Mouse (Mus musculus) gastrocnemius, postnatal 10 days (tissue): ENCODE measurements at regions not wholly inside any gene's neighbourhood (a gene's known extent, or its start where the extent isn't known, plus 50 kb on each side); places are given as distances from the start of the nearest gene placed in this dataset.
"Not testable (repeated sequence)": the region's sequence is repeated elsewhere in the genome, so short reads cannot be mapped to it uniquely, and the experiment has no call there.

Source experiments
- DNase-seq: peaks from one replicate; pipeline ENCODE4 v3.0.0; 2021; ENCODE audit warnings: mixed read lengths

GRCm38 (mm10) chr16:51169294-51169693, 578.3 kb upstream of the Ccdc54 start:
- DNase-seq = no peak

GRCm38 (mm10) chr16:51160768-51161167, 569.8 kb upstream of the Ccdc54 start:
- DNase-seq = no peak

- no peak for DNase-seq
Observed at GRCm38 (mm10) chr16:51138575-51138974, 547.6 kb upstream of the Ccdc54 start.

DNA sequence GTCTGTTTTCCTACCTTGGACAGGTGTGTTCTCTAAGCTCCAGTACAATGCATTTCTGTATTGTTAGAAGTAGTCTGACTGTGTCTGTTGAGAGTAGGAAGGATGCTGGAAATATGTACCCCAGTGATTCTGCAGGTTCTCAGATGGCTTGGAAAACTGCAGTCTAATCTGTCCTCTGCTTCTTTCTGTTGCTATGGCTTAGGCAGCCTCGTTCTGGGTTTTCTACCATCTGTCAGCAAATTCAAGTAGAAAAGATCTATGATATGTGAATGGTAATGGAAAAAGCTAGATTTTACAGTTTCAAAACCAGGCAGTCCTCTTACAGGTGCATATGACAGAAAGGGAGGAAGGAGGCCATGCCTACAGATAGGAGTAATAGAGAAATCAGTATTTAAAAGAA, 528.9 kb upstream of the Ccdc54 start:
- DNase-seq = no peak

DNA sequence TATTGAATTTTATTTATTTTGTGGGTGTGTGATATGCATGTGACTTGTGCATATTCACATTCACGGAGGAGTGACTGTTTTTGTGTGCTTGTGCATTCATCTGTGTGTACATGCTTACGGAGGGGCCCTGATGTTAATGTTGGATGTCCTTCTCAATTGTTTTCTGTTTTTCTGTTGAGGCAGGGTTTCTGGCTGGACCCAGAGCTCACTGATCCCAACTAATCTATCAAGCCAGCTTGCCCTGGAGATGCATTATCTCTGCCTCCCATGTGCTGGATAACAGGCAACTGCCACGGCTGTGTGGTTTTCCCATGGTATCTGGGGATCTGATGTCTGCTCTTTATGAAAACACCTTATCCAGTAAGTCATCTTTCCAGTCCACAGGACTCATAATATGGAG, 527.4 kb upstream of the Ccdc54 start:
- no peak for DNase-seq

- DNase-seq = no peak
Observed at GRCm38 (mm10) chr16:51117836-51118235, 526.9 kb upstream of the Ccdc54 start.

- DNase-seq = no peak
Observed at GRCm38 (mm10) chr16:51109864-51110263, 518.9 kb upstream of the Ccdc54 start.

DNA sequence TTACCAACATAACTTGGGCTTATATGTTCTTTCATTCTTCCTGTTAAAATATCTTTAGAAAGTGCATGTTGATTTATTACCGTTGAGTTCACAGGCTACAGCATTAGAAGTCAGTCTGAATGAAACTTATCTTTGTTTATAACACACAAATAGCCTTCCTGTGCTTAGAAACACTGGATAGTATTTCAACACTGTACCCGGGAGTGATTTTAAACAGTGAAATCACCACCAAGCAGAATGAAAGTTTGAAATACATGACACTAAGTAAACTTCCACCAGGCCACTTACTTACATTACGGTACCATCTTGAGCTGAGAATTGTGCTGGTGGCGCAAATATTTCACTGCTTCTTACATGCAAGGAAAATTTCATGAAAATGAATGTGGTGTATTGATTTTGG, 516.5 kb upstream of the Ccdc54 start:
- DNase-seq = no peak

DNA sequence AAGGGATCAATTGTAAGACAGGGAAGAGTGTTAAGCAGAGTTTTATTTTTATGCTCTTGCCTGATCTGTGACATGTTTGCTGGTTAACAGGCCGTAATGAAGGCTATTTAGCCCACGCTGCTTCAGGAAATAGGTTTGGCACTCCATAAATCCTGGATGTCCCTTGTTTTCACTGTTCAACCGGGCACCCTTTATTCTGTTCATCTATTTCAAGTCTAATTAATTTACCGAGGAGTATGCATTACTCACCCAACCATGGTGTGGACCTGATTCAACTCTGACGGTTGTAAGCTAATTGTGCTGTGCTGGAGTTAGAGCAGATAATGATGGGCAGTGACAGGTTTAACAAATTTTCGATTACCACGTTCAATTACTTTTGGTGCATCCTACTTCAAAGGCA, 495.6 kb upstream of the Ccdc54 start:
- DNase-seq = no peak

- no peak for DNase-seq
Observed at GRCm38 (mm10) chr16:51080146-51080545, 489.2 kb upstream of the Ccdc54 start.

GRCm38 (mm10) chr16:51048650-51049049, 457.7 kb upstream of the Ccdc54 start:
- no peak for DNase-seq

- DNase-seq = no peak
Observed at GRCm38 (mm10) chr16:51048169-51048568, 457.2 kb upstream of the Ccdc54 start.

DNA sequence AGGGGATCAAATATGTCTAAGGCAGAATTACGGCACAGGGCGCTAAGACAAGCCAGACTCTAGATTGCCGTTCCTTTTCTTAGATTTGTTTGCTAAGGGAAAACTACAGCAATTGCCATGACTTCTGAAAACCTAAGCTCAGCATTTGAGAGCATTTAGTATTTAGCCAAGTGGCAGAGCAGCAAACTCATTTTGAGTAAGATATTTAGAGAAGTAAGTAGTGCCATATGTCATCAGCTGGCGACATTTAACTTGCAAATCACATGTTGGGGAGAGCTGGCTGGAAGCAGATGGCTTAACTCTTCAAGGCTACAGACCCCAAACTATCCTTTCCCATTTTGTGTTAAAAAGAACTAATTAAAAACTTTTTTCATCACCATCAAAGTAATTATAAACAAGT, 450.4 kb upstream of the Ccdc54 start:
- no peak for DNase-seq

DNA sequence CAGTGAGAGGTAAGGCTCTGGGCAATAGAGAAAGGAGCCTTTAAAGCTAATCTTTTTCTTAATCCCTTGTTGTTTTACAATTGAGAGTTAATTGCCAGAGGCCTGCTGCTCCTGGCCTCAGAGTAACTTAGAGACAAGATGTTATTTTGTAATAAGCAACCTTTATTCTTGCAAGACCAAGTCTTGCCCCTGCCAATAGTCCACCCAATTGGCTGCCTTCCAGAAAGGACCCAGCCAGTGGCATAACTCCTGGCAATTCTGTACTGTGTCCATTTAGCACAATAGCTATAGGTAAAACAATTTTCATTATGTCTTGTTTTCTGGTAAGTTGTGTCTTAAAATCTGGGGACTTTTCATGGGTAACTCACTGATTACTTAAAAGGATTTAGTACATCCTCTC, 411.9 kb upstream of the Ccdc54 start:
- DNase-seq = no peak

GRCm38 (mm10) chr16:50964395-50964794, 373.4 kb upstream of the Ccdc54 start:
- DNase-seq = no peak

DNA sequence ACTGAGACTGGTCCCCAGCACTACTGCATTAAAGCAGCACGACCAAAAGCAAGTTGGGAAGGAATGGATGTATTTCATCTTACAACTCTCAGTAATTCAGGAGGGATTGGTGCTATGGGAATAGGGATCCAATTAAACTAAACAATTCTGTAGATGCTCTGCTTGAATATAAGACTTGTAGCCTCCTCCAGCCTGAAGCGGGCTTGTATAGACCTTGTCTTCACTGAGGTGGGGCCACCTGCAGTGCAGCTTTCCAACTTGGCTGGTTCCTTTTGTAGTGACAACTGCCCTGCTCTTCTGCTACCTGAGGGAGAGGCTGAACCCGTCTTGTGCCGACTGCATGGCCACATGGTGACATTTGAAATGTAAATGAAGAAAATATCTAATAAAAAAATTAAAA, 353.1 kb upstream of the Ccdc54 start:
- no peak for DNase-seq

DNA sequence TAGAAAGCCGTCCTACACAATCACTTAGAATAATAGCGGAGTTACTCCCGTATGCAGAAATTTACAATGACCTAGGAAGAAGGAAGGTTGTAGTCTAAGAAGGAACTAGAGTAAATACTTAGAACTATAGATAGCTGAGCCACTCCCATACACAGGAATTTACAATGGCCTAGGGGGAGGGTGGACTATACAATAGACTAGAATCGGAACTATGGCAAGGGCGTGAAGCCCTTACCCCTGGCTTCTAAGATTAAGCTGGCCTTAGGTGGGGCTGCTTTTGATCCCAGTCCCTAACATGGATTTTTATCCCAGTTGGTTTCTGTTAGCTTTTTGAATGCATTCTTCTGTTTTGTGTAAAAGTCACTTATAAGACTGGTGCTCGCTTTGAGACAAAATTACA, 352.6 kb upstream of the Ccdc54 start:
- DNase-seq = not testable (repeated sequence)

DNA sequence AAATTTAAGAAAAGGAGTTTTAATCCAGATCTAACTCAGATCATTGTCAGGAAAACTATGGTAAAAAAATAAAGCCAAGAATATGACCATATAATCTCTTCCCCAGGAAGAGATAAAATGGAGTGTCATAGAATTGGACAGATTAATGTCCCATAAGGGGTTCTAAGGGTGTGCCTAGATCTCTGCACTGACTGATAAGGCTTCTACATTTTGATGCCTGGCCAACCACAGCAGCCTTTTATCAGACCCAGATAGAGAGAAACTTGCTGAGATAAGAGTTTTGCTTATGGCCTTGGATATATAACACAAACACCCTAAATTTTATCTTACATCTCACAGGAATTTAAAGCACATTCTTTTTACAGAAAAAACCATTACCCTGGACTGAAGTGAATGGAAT, 351.3 kb upstream of the Ccdc54 start:
- no peak for DNase-seq

GRCm38 (mm10) chr16:50939316-50939715, 348.4 kb upstream of the Ccdc54 start:
- no peak for DNase-seq

GRCm38 (mm10) chr16:50907732-50908131, 316.8 kb upstream of the Ccdc54 start:
- no peak for DNase-seq

DNA sequence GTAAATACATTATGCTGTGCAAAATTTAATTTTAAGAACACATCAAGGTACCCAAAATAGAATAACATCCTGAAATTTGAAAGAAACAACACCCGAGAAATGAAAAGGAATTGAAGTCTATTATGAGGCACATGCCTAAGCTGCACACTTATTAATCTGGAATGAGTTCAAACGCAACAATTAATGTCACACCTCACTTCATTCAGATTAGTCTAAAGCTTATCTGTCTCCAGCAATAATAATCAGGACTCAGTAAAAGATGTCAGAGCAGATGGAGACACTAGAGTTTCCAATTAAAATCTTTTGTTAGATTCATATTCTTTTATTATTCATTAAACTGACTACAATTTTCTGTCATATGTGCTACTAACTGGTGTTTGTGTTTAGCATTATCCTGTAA, 308.2 kb upstream of the Ccdc54 start:
- DNase-seq = no peak

- DNase-seq = no peak
Observed at GRCm38 (mm10) chr16:50877926-50878325, 287.0 kb upstream of the Ccdc54 start.

DNA sequence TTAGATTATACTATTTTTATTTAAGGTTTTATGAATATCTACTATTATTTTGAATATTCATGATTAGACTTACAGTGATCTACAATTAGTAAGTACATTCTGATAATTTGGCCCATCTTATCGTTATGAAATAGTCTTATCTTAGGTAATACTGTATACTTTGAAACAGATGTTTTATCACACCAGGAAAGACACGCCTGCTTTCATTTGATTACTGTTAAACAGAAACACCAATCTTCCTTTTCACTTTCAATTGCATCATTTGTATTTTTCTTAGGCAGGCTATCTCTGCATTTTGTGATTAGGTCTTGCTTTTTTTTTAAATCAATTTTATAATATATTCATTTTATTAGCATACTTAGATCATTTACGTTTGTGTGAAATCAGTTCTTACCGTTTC, 280.4 kb upstream of the Ccdc54 start:
- no peak for DNase-seq

DNA sequence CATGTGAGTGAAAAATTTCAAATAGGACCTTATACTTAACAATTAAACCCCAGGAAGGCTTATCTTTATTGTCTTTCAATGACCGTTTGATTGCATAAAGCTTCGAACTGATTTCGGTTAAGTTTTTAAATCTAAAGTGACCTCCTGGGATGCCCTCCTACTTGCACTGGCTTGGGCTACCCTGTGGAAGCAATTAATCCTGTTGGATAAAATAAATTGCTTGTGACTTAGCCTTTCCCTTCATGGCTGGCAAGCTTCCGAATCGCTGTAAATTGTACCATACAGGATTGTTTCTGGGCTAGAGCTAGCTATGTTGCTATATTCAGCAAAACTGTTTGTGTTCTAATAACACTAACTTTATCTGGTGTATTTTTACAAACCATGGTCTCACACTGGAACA, 272.6 kb upstream of the Ccdc54 start:
- no peak for DNase-seq

GRCm38 (mm10) chr16:50859513-50859912, 268.6 kb upstream of the Ccdc54 start:
- no peak for DNase-seq

DNA sequence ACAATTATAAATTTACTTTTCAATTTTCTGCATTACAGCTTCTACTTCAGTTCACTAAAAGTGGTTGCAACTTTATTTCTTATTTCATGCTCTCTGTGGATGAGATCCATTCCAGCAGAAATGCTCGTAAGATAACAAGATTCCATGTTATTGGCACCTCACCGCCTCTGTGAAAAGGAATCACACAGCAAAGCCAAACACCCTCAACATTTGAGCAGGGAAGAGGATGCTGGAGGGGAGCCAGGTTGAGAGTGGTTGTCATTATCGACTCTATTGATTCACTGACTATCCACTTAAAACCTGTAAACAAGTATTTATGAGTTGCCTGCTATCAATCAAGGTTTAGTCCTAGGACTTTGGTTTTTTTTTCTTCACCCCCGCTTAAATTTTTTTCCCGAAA, 261.1 kb upstream of the Ccdc54 start:
- no peak for DNase-seq
